Mouse (Mus musculus): ENCODE measurements around the gene Pin1.
"Not testable (repeated sequence)": the region's sequence is repeated elsewhere in the genome, so short reads cannot be mapped to it uniquely, and the experiment has no call there.

Gene Pin1

GRCm38 (mm10) chr9:20657546-20657945 lies 5.7 kb downstream of the Pin1 start:
- DNase-seq (ENCODE audit: low read depth, low spot score) = no peak

- peak; percentile 62 for DNase-seq (ENCODE audit: low read depth, low spot score)
Measured at GRCm38 (mm10) chr9:20662325-20662724, 10.4 kb downstream of the Pin1 start.

- no peak for DNase-seq (ENCODE audit: low read depth, low spot score)
Measured at GRCm38 (mm10) chr9:20662874-20663273, 11.0 kb downstream of the Pin1 start.

- DNase-seq (ENCODE audit: low read depth, low spot score) = no peak
Measured at GRCm38 (mm10) chr9:20663956-20664355, 12.1 kb downstream of the Pin1 start.

DNA sequence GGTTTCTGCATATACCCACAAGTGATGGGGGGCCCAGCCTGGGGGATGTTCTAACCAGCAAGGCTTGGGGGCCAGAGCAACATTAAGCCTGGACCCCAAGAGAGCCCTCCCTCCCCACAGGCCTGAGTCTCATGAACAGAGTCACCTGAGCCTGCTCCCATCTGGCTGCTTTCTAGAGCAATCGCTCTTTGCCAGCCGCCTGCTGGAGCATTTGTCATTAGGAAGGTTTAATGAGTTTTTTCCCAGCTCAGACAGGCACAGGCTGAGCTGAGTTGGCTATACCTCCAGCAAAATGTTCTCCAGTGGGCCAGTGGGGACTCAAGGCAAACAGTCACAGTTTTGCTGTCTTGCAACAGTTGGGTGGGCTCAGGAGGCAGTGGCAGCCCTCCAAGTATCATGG lies 12.5 kb downstream of the Pin1 start:
- no peak for DNase-seq (ENCODE audit: low read depth, low spot score)

GRCm38 (mm10) chr9:20664982-20665637 lies 13.2 kb downstream of the Pin1 start:
- no peak for DNase-seq (ENCODE audit: low read depth, low spot score)

DNA sequence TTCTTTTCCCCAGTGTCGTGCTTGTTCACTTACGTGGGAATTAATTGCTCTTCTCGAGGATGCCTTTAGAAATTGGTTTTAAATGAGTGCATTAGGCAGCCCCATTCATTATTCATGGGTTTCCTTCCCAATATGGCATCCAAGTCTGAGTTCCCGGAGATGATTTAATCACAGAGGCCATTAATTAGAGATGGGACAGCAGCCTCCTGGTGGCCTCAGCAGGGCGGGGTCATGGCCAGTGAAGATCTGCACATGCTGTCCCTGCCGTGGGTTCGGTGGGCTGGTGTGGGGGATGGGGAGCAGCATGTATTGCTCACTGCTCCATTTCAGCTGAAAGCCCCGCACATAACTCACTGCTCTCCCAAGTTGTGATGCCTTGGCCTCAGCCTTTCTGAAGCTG lies 14.0 kb downstream of the Pin1 start:
- no peak for DNase-seq (ENCODE audit: low read depth, low spot score)

GRCm38 (mm10) chr9:20666510-20667034 lies 14.7 kb downstream of the Pin1 start:
- DNase-seq (ENCODE audit: low read depth, low spot score) = no peak

DNA sequence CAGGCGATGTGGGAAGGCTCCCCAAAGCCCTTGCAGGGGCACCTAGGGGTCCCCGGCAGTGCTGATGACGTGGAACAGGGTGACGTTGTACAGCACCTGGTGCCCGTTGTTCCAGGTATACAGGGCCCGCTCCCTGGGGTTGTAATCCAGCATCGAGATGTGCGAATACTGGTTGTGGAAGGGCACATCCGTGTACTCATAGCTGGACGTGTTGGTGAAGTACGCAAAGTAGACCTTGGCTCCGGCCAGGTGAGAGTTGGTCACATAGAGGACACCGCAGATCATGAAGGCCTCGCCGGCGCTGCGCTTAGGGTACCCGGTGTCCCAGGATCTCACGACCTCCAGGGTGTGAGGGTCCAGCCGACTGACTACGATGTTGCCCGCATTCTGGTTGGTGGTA lies 16.2 kb downstream of the Pin1 start:
- no peak for DNase-seq (ENCODE audit: low read depth, low spot score)

GRCm38 (mm10) chr9:20672047-20672446 lies 20.2 kb downstream of the Pin1 start:
- no peak for DNase-seq (ENCODE audit: low read depth, low spot score)

GRCm38 (mm10) chr9:20677892-20678291 lies 26.0 kb downstream of the Pin1 start:
- no peak for DNase-seq (ENCODE audit: low read depth, low spot score)

GRCm38 (mm10) chr9:20680378-20680958 lies 28.6 kb downstream of the Pin1 start:
- DNase-seq (ENCODE audit: low read depth, low spot score) = no peak

- no peak for DNase-seq (ENCODE audit: low read depth, low spot score)
Measured at GRCm38 (mm10) chr9:20681546-20682388, 29.9 kb downstream of the Pin1 start.

- DNase-seq (ENCODE audit: low read depth, low spot score) = no peak
Measured at GRCm38 (mm10) chr9:20682389-20682722, 30.5 kb downstream of the Pin1 start.

GRCm38 (mm10) chr9:20685081-20685861 lies 33.4 kb downstream of the Pin1 start:
- DNase-seq (ENCODE audit: low read depth, low spot score) = no peak

DNA sequence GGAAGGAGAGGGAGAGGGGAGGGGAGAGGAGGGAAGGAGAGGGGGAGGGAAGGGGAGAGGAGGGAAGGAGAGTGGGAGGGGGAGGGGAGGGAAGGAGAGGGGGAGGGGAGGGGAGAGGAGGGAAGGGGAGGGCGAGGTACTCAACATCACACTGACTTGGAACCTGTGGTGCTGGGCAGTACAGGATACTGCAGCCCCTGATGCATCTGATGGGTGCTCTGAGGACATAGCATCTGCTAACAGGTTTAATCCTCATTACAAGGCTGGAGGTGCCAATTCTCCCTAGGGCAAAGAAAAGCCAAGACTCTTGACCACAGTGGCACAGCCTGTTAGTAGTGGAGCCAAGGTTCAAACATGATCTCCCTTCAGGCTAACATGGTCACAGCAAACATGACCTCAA lies 37.5 kb downstream of the Pin1 start:
- DNase-seq (ENCODE audit: low read depth, low spot score) = no peak

DNA sequence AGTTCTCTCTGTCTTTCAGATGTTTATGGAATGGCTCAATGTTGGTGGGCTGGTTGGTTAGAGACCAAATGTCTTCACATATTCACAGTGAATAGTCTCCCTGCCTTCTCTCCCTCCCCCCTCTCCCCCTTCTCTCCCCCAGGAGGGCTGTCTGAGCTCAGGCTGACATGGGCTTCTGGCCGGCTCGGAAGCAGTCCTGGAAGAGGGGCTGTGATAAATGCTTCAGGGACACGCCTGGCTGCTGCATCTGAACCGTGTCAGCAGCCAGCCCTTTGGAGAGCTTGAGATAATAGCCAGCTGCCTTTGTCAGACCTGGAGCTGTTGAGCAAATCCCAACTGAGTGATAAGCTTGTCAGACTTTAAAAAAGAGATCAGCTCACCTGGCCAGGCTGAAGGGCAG lies 38.0 kb downstream of the Pin1 start:
- no peak for DNase-seq (ENCODE audit: low read depth, low spot score)

- not testable (repeated sequence) for DNase-seq (ENCODE audit: low read depth, low spot score)
Measured at GRCm38 (mm10) chr9:20690449-20690848, 38.6 kb downstream of the Pin1 start.

- no peak for DNase-seq (ENCODE audit: low read depth, low spot score)
Measured at GRCm38 (mm10) chr9:20692863-20693262, 41.0 kb downstream of the Pin1 start.

DNA sequence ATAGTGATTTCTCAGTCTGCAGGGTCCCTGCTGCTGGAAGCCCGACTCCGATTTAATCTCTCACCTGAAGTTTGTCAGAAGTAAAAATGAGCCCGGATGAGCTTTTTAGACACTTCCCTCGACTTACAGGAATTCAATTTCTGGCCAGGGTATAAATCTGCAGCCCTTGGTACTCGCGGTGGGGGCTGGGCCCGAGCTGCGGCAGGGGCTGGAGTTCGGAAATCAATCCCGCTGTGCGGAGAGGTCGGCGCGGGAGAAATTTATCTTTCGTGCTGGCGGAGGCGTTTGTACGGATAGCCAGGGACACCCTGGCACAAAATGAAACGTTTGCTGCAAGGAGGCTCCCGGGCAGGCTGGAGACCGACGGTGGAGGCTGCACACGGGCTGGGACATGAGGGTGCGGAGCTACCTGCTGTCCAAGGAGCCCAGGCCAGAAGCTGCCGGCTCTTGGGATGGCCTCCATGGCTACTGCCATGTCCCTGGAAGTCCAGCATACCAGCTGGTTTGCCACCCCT lies 42.9 kb downstream of the Pin1 start:
- no peak for DNase-seq (ENCODE audit: low read depth, low spot score)

DNA sequence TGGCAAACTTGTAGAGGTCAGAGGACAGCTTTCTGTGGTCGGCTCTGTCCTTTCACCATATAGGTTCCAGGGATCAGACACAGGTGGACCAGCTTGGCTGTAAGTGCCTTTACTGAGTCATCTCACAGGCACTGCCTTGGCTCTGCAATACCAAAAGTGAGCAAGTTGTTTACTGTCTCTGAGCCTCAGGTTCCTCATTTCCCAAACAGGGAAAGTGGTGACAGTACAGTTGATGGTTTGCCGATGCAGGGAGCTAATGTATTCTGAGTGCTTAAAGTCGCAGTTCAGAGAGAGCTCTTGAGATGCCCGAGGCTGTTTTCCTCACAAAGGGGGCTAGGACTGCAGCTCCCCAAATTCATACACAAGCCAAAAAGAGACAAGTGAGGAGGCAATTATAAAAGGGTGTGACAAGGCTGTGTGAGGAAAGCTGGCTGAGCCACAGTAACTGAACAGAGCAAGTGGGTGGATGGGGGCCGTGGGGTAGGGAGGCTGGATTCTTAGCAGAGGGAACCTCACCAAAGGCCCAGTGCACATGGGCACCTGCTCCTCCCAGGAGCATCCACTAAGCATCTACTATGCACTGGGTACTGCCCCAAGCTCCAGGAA lies 44.3 kb downstream of the Pin1 start:
- DNase-seq (ENCODE audit: low read depth, low spot score) = no peak

All from forelimb bud, embryonic 11.5 days (tissue).